Mouse (Mus musculus) neural tube, embryonic 14.5 days (tissue): ENCODE data around the gene Lcat. TPM values are rescaled to one million over a fixed set of nuclear protein-coding genes. Genes with fewer than 3 reads are reported as not detected.
"Not testable (repeated sequence)": the region's sequence is repeated elsewhere in the genome, so short reads cannot be mapped to it uniquely, and the experiment has no call there.

ENCODE experiments used
- ATAC-seq: fragments of 200-750 bp; cut with Nextera tagmentation; 2 replicates; pipeline ENCODE4 v1.8.0; 2017; ENCODE audit warnings: low read depth, mild to moderate bottlenecking, moderate TSS enrichment, moderate library complexity
- H3K27ac ChIP-seq: fragments of 300-500 bp; sonication (generic); 2 replicates; pipeline ENCODE4 v1.5.1; 2014; ENCODE audit warnings: low read depth, mild to moderate bottlenecking, control low read depth, low read length, moderate library complexity, mixed read lengths
- H3K27me3 ChIP-seq: fragments of 300-500 bp; sonication (generic); 2 replicates; pipeline ENCODE4 v1.6.1; 2014; ENCODE audit warnings: low read length; ENCODE audit not compliant: control insufficient read depth, insufficient read depth
- H3K36me3 ChIP-seq: fragments of 300-500 bp; sonication (generic); 2 replicates; pipeline ENCODE4 v1.6.1; 2014; ENCODE audit warnings: low read length, mixed read lengths; ENCODE audit not compliant: control insufficient read depth, insufficient read depth
- H3K4me1 ChIP-seq: fragments of 300-500 bp; sonication (generic); 2 replicates; pipeline ENCODE4 v1.6.1; 2014; ENCODE audit warnings: low read length; ENCODE audit not compliant: control insufficient read depth, insufficient read depth
- H3K4me2 ChIP-seq: fragments of 300-500 bp; sonication (generic); 2 replicates; pipeline ENCODE4 v1.6.1; 2014; ENCODE audit warnings: mild to moderate bottlenecking, low read depth, low read length, control low read depth
- H3K4me3 ChIP-seq: fragments of 300-500 bp; sonication (generic); 2 replicates; pipeline ENCODE4 v1.5.1; 2014; ENCODE audit warnings: low read depth, low read length, control low read depth, mixed read lengths
- H3K9ac ChIP-seq: fragments of 300-500 bp; sonication (generic); replicated peaks from 2 replicates; pipeline ENCODE4 v1.6.1; 2014; ENCODE audit warnings: low read depth, mild to moderate bottlenecking, control low read depth, low read length, mixed read lengths
- H3K9me3 ChIP-seq: fragments of 300-500 bp; sonication (generic); 2 replicates; pipeline ENCODE4 v1.6.1; 2016; ENCODE audit warnings: low read length; ENCODE audit not compliant: control insufficient read depth
- whole genome bisulfite sequencing: fragments of 180-500 bp; shearing (Covaris S2); extraction: QIAGEN DNeasy Blood & Tissue Kit; methylation state at CpG from one replicate; pipeline ENCODE4 v1.1.7; 2014; 5-methylcytosine and 5-hydroxymethylcytosine counted together
- polyA plus RNA-seq: library from polyadenylated mRNA; unstranded; fragments of >200 nt; fragmentation: Nextera tagmentation; extraction: Ambion mirVana; gene quantifications from 2 replicates; pipeline ENCODE4 v1.2.1, GENCODE M21; 2014

Gene Lcat
- 0.99 and 2.7 TPM in 2 replicates for polyA plus RNA-seq

- H3K4me2 ChIP-seq = no peak within 1 kb of the TSS
- H3K36me3 ChIP-seq = no peaks in the 10 kb centered on the region
- H3K9me3 ChIP-seq = no peaks in the 10 kb centered on the region
- no peaks in the 10 kb centered on the region; the same call in 1 of the 2 replicates for H3K4me1 ChIP-seq
- no peak for ATAC-seq
- WGBS = 71% methylated on average over 7 of the region's 8 CpGs
- no peak within 1 kb of the TSS for H3K9ac ChIP-seq
- no peak within 1 kb of the TSS for H3K27ac ChIP-seq
- no peaks in the 10 kb centered on the region for H3K27me3 ChIP-seq
- no peak within 1 kb of the TSS for H3K4me3 ChIP-seq
These were observed at the start of gene Lcat for GRCm38 (mm10) chr8:105943321-105943739. Gene Lcat (minus strand): TSS chr8:105943382.

- Histone ChIP-seq H3K4me2 (no peak overlapping the region), H3K4me1 (no peaks in the 10 kb centered on the region), H3K27me3 (no peaks in the 10 kb centered on the region), H3K9me3 (no peaks in the 10 kb centered on the region), H3K36me3 (no peaks in the 10 kb centered on the region), H3K4me3 (no peak overlapping the region), H3K9ac (no peak overlapping the region), H3K27ac (no peak overlapping the region)
- ATAC-seq = no peak
- WGBS = 78% methylated on average over 5 of the region's 5 CpGs
These were observed 49.3 kb upstream of the Lcat start for GRCm38 (mm10) chr8:105992499-105992898.

- no peak overlapping the region for H3K4me2 ChIP-seq
- no peak overlapping the region for H3K9ac ChIP-seq
- ATAC-seq = no peak
- no peaks in the 10 kb centered on the region for H3K9me3 ChIP-seq
- WGBS = 88% methylated on average over 2 of the region's 2 CpGs
- no peaks in the 10 kb centered on the region for H3K27me3 ChIP-seq
- no peaks in the 10 kb centered on the region for H3K4me1 ChIP-seq
- no peak overlapping the region for H3K27ac ChIP-seq
- H3K4me3 ChIP-seq = no peak overlapping the region
- no peaks in the 10 kb centered on the region for H3K36me3 ChIP-seq
These were observed 48.4 kb upstream of the Lcat start for GRCm38 (mm10) chr8:105991546-105991945.

GRCm38 (mm10) chr8:105990856-105991387 lies 47.7 kb upstream of the Lcat start, which contains the start of gene Dus2:
Gene Dus2 (plus strand): TSS chr8:105991337.
- H3K27ac ChIP-seq = no peak within 1 kb of the TSS
- no peaks in the 10 kb centered on the region for H3K4me1 ChIP-seq
- no peak within 1 kb of the TSS for H3K4me2 ChIP-seq
- 8% methylated on average over 15 of the region's 15 CpGs for WGBS
- ATAC-seq = peak; percentile 68; the same call in 1 of the 2 replicates
- no peaks in the 10 kb centered on the region for H3K27me3 ChIP-seq
- H3K9me3 ChIP-seq = no peaks in the 10 kb centered on the region
- H3K36me3 ChIP-seq = no peaks in the 10 kb centered on the region
- no peak within 1 kb of the TSS for H3K4me3 ChIP-seq
- no peak within 1 kb of the TSS for H3K9ac ChIP-seq

- ATAC-seq = no peak
- H3K4me2 ChIP-seq = no peak overlapping the region
These were observed 45.4 kb upstream of the Lcat start for GRCm38 (mm10) chr8:105988546-105988945.

GRCm38 (mm10) chr8:105983406-105983805 lies 40.2 kb upstream of the Lcat start:
- not testable (repeated sequence) for H3K4me3 ChIP-seq, H3K9me3 ChIP-seq, H3K27me3 ChIP-seq, ATAC-seq, H3K9ac ChIP-seq, H3K27ac ChIP-seq, H3K4me2 ChIP-seq, H3K4me1 ChIP-seq, H3K36me3 ChIP-seq
- WGBS = 82% methylated on average over 11 of the region's 11 CpGs

More at GRCm38 (mm10) chr8:105988546-105988945, 45.4 kb upstream of the Lcat start:
- no peak overlapping the region for H3K4me3 ChIP-seq
- H3K27me3 ChIP-seq = no peaks in the 10 kb centered on the region
- 93% methylated on average over 11 of the region's 11 CpGs for WGBS
- H3K36me3 ChIP-seq = no peaks in the 10 kb centered on the region
- H3K9me3 ChIP-seq = no peaks in the 10 kb centered on the region
- no peak overlapping the region for H3K27ac ChIP-seq
- no peaks in the 10 kb centered on the region for H3K4me1 ChIP-seq
- no peak overlapping the region for H3K9ac ChIP-seq

GRCm38 (mm10) chr8:105981146-105981545 lies 38.0 kb upstream of the Lcat start:
- WGBS = 88% methylated on average over 1 of the region's 1 CpGs
- no peaks in the 10 kb centered on the region for H3K9me3 ChIP-seq
- H3K4me2 ChIP-seq = no peak overlapping the region
- no peak overlapping the region for H3K27ac ChIP-seq
- H3K36me3 ChIP-seq = no peaks in the 10 kb centered on the region
- no peaks in the 10 kb centered on the region for H3K27me3 ChIP-seq
- H3K4me1 ChIP-seq = no peaks in the 10 kb centered on the region
- ATAC-seq = no peak
- H3K4me3 ChIP-seq = no peak overlapping the region
- H3K9ac ChIP-seq = no peak overlapping the region

- H3K36me3 ChIP-seq = no peaks in the 10 kb centered on the region
- H3K4me1 ChIP-seq = no peaks in the 10 kb centered on the region
- 91% methylated on average over 15 of the region's 15 CpGs for WGBS
- H3K27me3 ChIP-seq = no peaks in the 10 kb centered on the region
- ATAC-seq = no peak
- no peaks in the 10 kb centered on the region for H3K9me3 ChIP-seq
- no peak within 1 kb of the TSS for H3K27ac ChIP-seq
- no peak within 1 kb of the TSS for H3K4me3 ChIP-seq
- no peak within 1 kb of the TSS for H3K9ac ChIP-seq
- H3K4me2 ChIP-seq = no peak within 1 kb of the TSS
These were observed 36.1 kb upstream of the Lcat start, which contains the start of gene Dpep3 for GRCm38 (mm10) chr8:105979325-105979724. Gene Dpep3 (minus strand): TSS chr8:105979429.

- Histone ChIP-seq H3K27ac (no peak overlapping the region), H3K36me3 (no peaks in the 10 kb centered on the region), H3K9ac (no peak overlapping the region), H3K4me2 (no peak overlapping the region), H3K9me3 (no peaks in the 10 kb centered on the region), H3K4me3 (no peak overlapping the region), H3K4me1 (no peaks in the 10 kb centered on the region), H3K27me3 (no peaks in the 10 kb centered on the region)
- 63% methylated on average over 7 of the region's 7 CpGs for WGBS
- ATAC-seq = no peak
These were observed 32.2 kb upstream of the Lcat start for GRCm38 (mm10) chr8:105975363-105975762.
